12 mouse cellular contexts compared by ENCODE assay signal in the genomic region with DNA sequence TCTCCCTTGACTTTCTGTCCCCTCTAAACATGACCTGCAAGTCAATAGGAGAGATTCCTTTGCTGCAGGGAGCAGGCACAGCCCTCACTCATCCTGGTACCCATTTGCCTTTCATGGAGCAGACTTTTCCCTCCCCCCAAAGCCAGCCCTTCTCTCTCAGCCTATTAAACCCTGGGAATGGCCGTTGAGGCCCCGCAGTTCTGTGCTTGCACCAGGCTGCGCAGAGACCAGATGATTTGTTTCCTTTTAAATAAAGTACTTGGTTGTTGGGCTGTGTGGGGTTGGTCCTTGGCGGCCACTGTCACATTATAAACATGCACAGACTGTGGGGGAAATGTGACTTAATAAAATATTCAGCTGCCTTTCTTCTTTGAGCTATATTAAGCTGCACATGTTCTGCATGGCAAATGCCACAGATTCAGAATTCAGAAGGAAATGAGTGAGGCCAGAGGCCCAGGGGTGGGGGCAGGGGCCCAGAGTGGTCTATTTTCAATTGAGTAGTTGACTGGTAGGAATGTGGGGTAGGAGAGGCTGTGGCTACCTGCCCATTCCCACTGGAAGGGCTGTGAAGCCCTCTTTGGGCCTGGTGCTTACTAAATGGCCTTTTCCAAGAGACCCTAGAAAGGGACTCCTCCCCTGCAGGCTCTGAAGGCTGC.
DNase-seq lines count a peak whose midpoint lies in the region; ATAC-seq and TF ChIP-seq lines count a peak whose summit lies in the region.
"Had no signal": no experiment of that assay in that cellular context is flagged by ENCODE, and none has a peak within 500 bp of the region (broad histone marks: within the 10 kb centered on the region; RNA-seq: fewer than 3 reads in every experiment).

No protein-coding gene starts in this region.

- peak; percentile 91 for ATAC-seq in forebrain, postnatal 0 days
- ATAC-seq in midbrain, embryonic 15.5 days (replicated peaks) = peak; percentile 89

- H3K27me3 ChIP-seq in forebrain, postnatal 0 days (ENCODE audit: insufficient read depth, low read length) = no peaks in the 10 kb centered on the region
- no peaks in the 10 kb centered on the region for H3K27me3 ChIP-seq in midbrain, embryonic 15.5 days (replicated peaks)
- H3K27me3 ChIP-seq: liver, embryonic 13.5 days had no signal

- no peak overlapping the region for H3K4me2 ChIP-seq in forebrain, postnatal 0 days (ENCODE audit: low read depth)
- H3K4me2 ChIP-seq in midbrain, embryonic 15.5 days = no peak overlapping the region
- H3K4me2 ChIP-seq: liver, embryonic 13.5 days had no signal

- no peaks in the 10 kb centered on the region for H3K36me3 ChIP-seq in forebrain, postnatal 0 days (ENCODE audit: insufficient read depth)
- no peaks in the 10 kb centered on the region for H3K36me3 ChIP-seq in midbrain, embryonic 15.5 days (replicated peaks)
- H3K36me3 ChIP-seq: liver, embryonic 13.5 days had no signal

- no peak overlapping the region for H3K4me3 ChIP-seq in forebrain, postnatal 0 days (ENCODE audit: low read depth, low read length)
- no peak overlapping the region for H3K4me3 ChIP-seq in midbrain, embryonic 15.5 days
- H3K4me3 ChIP-seq: liver, embryonic 13.5 days had no signal

- no peak overlapping the region for H3K9ac ChIP-seq in forebrain, postnatal 0 days
- no peak overlapping the region for H3K9ac ChIP-seq in midbrain, embryonic 15.5 days
- H3K9ac ChIP-seq: liver, embryonic 13.5 days had no signal

- WGBS in forebrain, postnatal 0 days = 51% methylated on average over 4 of the region's 4 CpGs
- 36% methylated on average over 4 of the region's 4 CpGs for WGBS in midbrain, embryonic 15.5 days

- peak; percentile 22 to 61 for DNase-seq in layer of hippocampus, adult 18-20 months (ENCODE audit: low spot score in 2 of 2)
- no peak for DNase-seq in layer of hippocampus, adult 9-10 months (ENCODE audit: low spot score)
- DNase-seq in forebrain, postnatal 0 days = peak; percentile 16
- DNase-seq in layer of hippocampus, adult 8-10 months (ENCODE audit: low spot score in 2 of 2) = peak; percentile 34 to 36
- DNase-seq in heart, adult 9 months (ENCODE audit: low spot score in 2 of 2) = no peak
- no peak for DNase-seq in gastrocnemius, postnatal 10 days
- DNase-seq in kidney, adult 8-10 months = no peak
- DNase-seq: kidney, adult 2 months; liver, embryonic 13.5 days; lung, postnatal 36 days; spleen, adult 18-20 months had no signal

- no peak for TF ChIP-seq CTCF in forebrain, postnatal 0 days (IDR thresholded peaks at IDR 0.05; ENCODE audit: low read depth)

- peak overlapping the region; percentile 54; the same call in 1 of the 2 replicates for H3K27ac ChIP-seq in forebrain, postnatal 0 days (ENCODE audit: low read depth, low read length)
- H3K27ac ChIP-seq in midbrain, embryonic 15.5 days = peak overlapping the region; percentile 59
- H3K27ac ChIP-seq: liver, embryonic 13.5 days had no signal

- H3K4me1 ChIP-seq in forebrain, postnatal 0 days (ENCODE audit: insufficient read depth) = no peaks in the 10 kb centered on the region
- peaks cover 7% of the 10 kb centered on the region; the same call in 1 of the 2 replicates for H3K4me1 ChIP-seq in midbrain, embryonic 15.5 days
- H3K4me1 ChIP-seq: liver, embryonic 13.5 days had no signal

- no peaks in the 10 kb centered on the region for H3K9me3 ChIP-seq in forebrain, postnatal 0 days (ENCODE audit: low read length)
- H3K9me3 ChIP-seq in midbrain, embryonic 15.5 days = no peaks in the 10 kb centered on the region
- H3K9me3 ChIP-seq: liver, embryonic 13.5 days had no signal

Comparison
In these comparisons a context has a peak if more than half of its experiments do, and no peak if none do; other contexts are left out.
1. DNase-seq: peak in layer of hippocampus, adult 18-20 months (2 of 2), forebrain, postnatal 0 days (single experiment) and layer of hippocampus, adult 8-10 months (2 of 2); none in layer of hippocampus, adult 9-10 months (single experiment), heart, adult 9 months (0 of 2), gastrocnemius, postnatal 10 days (single experiment) and kidney, adult 8-10 months (0 of 2).